Mouse (Mus musculus) hindbrain, embryonic 12.5 days (tissue): ENCODE measurements at regions not wholly inside any gene's neighbourhood (a gene's known extent, or its start where the extent isn't known, plus 50 kb on each side); places are given as distances from the start of the nearest gene placed in this dataset.

ENCODE experiments used
- ATAC-seq: fragments of 200-750 bp; cut with Nextera tagmentation; 2 replicates; pipeline ENCODE4 v1.8.0; 2017; ENCODE audit warnings: moderate TSS enrichment; ENCODE audit not compliant: low FRiP score
- H3K27ac ChIP-seq: fragments of 300-500 bp; sonication (generic); 2 replicates; pipeline ENCODE4 v1.5.1; 2016; ENCODE audit warnings: mild to moderate bottlenecking
- H3K27me3 ChIP-seq: fragments of 300-500 bp; sonication (generic); 2 replicates; pipeline ENCODE4 v1.6.1; 2016; ENCODE audit warnings: mild to moderate bottlenecking
- H3K36me3 ChIP-seq: fragments of 300-500 bp; sonication (generic); 2 replicates; pipeline ENCODE4 v1.6.1; 2016; ENCODE audit warnings: mild to moderate bottlenecking
- H3K4me1 ChIP-seq: fragments of 300-500 bp; sonication (generic); 2 replicates; pipeline ENCODE4 v1.6.1; 2016
- H3K4me2 ChIP-seq: fragments of 300-500 bp; sonication (generic); replicated peaks from 2 replicates; pipeline ENCODE4 v1.6.1; 2016; ENCODE audit warnings: mild to moderate bottlenecking
- H3K4me3 ChIP-seq: fragments of 300-500 bp; sonication (generic); 2 replicates; pipeline ENCODE4 v1.5.1; 2016; ENCODE audit warnings: mild to moderate bottlenecking
- H3K9ac ChIP-seq: fragments of 300-500 bp; sonication (generic); 2 replicates; pipeline ENCODE4 v1.6.1; 2016; ENCODE audit warnings: mild to moderate bottlenecking, moderate library complexity
- H3K9me3 ChIP-seq: fragments of 300-500 bp; sonication (generic); replicated peaks from 2 replicates; pipeline ENCODE4 v1.6.1; 2016; ENCODE audit warnings: mild to moderate bottlenecking
- WGBS: fragments of 180-500 bp; shearing (Covaris S2); methylation state at CpG from one replicate; pipeline ENCODE4 v1.1.7; 2016; 5-methylcytosine and 5-hydroxymethylcytosine counted together

- H3K9ac ChIP-seq, result no peak overlapping the region
- H3K4me1 ChIP-seq, result peaks cover 11% of the 10 kb centered on the region
- no peaks in the 10 kb centered on the region for H3K27me3 ChIP-seq
- H3K4me3 ChIP-seq, result no peak overlapping the region
- no peak overlapping the region for H3K27ac ChIP-seq
- WGBS, result 82% methylated on average over 2 of the region's 2 CpGs
- ATAC-seq, result no peak
- no peaks in the 10 kb centered on the region for H3K9me3 ChIP-seq
- no peak overlapping the region for H3K4me2 ChIP-seq
- H3K36me3 ChIP-seq, result no peaks in the 10 kb centered on the region
Observed at GRCm38 (mm10) chr4:105358725-105359124, 201.6 kb downstream of the Plpp3 start.

GRCm38 (mm10) chr4:105364496-105364895 lies 207.3 kb downstream of the Plpp3 start:
- Histone ChIP-seq H3K4me1 (no peaks in the 10 kb centered on the region), H3K4me3 (no peak overlapping the region), H3K27me3 (no peaks in the 10 kb centered on the region), H3K9me3 (no peaks in the 10 kb centered on the region), H3K27ac (no peak overlapping the region), H3K9ac (no peak overlapping the region), H3K4me2 (no peak overlapping the region), H3K36me3 (no peaks in the 10 kb centered on the region)
- 79% methylated on average over 6 of the region's 6 CpGs for WGBS
- no peak for ATAC-seq

- Histone ChIP-seq H3K27me3 (no peaks in the 10 kb centered on the region), H3K9ac (no peak overlapping the region), H3K36me3 (no peaks in the 10 kb centered on the region), H3K9me3 (no peaks in the 10 kb centered on the region), H3K27ac (no peak overlapping the region), H3K4me3 (no peak overlapping the region), H3K4me2 (no peak overlapping the region), H3K4me1 (no peaks in the 10 kb centered on the region)
- ATAC-seq, result no peak
- 73% methylated on average over 5 of the region's 5 CpGs for WGBS
Observed at GRCm38 (mm10) chr4:105365076-105365475, 207.9 kb downstream of the Plpp3 start.

- Histone ChIP-seq H3K4me2 (no peak overlapping the region), H3K9me3 (no peaks in the 10 kb centered on the region), H3K4me3 (no peak overlapping the region), H3K9ac (no peak overlapping the region), H3K36me3 (no peaks in the 10 kb centered on the region), H3K27ac (peak overlapping the region; percentile 35; the same call in 1 of the 2 replicates), H3K4me1 (peaks cover 13% of the 10 kb centered on the region), H3K27me3 (no peaks in the 10 kb centered on the region)
- ATAC-seq, result no peak
- WGBS, result 34% methylated on average over 5 of the region's 5 CpGs
Observed at GRCm38 (mm10) chr4:105376591-105376990, 219.4 kb downstream of the Plpp3 start.

GRCm38 (mm10) chr4:105377469-105378187 lies 220.5 kb downstream of the Plpp3 start:
- ATAC-seq, result no peak
- no peak overlapping the region for H3K4me3 ChIP-seq
- no peaks in the 10 kb centered on the region for H3K9me3 ChIP-seq
- H3K27me3 ChIP-seq, result no peaks in the 10 kb centered on the region
- peak overlapping the region; percentile 35; the same call in 1 of the 2 replicates for H3K27ac ChIP-seq
- no peaks in the 10 kb centered on the region for H3K36me3 ChIP-seq
- H3K4me1 ChIP-seq, result peaks cover 13% of the 10 kb centered on the region
- H3K4me2 ChIP-seq, result no peak overlapping the region
- H3K9ac ChIP-seq, result no peak overlapping the region
- 49% methylated on average over 11 of the region's 11 CpGs for WGBS

- no peaks in the 10 kb centered on the region for H3K9me3 ChIP-seq
- no peak overlapping the region for H3K9ac ChIP-seq
- 64% methylated on average over 3 of the region's 3 CpGs for WGBS
- no peaks in the 10 kb centered on the region for H3K36me3 ChIP-seq
- H3K27ac ChIP-seq, result no peak overlapping the region
- H3K27me3 ChIP-seq, result no peaks in the 10 kb centered on the region
- H3K4me2 ChIP-seq, result no peak overlapping the region
- no peak for ATAC-seq
- H3K4me1 ChIP-seq, result no peaks in the 10 kb centered on the region
- no peak overlapping the region for H3K4me3 ChIP-seq
Observed at GRCm38 (mm10) chr4:105384826-105385225, 227.7 kb downstream of the Plpp3 start.

- ATAC-seq, result no peak
- no peak overlapping the region for H3K4me2 ChIP-seq
- H3K27me3 ChIP-seq, result no peaks in the 10 kb centered on the region
- H3K9ac ChIP-seq, result no peak overlapping the region
- no peaks in the 10 kb centered on the region for H3K4me1 ChIP-seq
- WGBS, result 89% methylated on average over 5 of the region's 5 CpGs
- no peaks in the 10 kb centered on the region for H3K9me3 ChIP-seq
- H3K36me3 ChIP-seq, result no peaks in the 10 kb centered on the region
- H3K27ac ChIP-seq, result no peak overlapping the region
- H3K4me3 ChIP-seq, result no peak overlapping the region
Observed at GRCm38 (mm10) chr4:105385481-105385880, 228.3 kb downstream of the Plpp3 start.

- Histone ChIP-seq H3K4me3 (no peak overlapping the region), H3K9me3 (no peaks in the 10 kb centered on the region), H3K9ac (no peak overlapping the region), H3K27me3 (no peaks in the 10 kb centered on the region), H3K27ac (no peak overlapping the region), H3K4me1 (no peaks in the 10 kb centered on the region), H3K36me3 (no peaks in the 10 kb centered on the region), H3K4me2 (no peak overlapping the region)
- no peak for ATAC-seq
- WGBS, result 30% methylated on average over 5 of the region's 5 CpGs
Observed at GRCm38 (mm10) chr4:105390378-105390777, 233.2 kb downstream of the Plpp3 start.

GRCm38 (mm10) chr4:105394366-105394765 lies 237.2 kb downstream of the Plpp3 start:
- Histone ChIP-seq H3K9ac (no peak overlapping the region), H3K4me1 (no peaks in the 10 kb centered on the region), H3K27me3 (no peaks in the 10 kb centered on the region), H3K9me3 (no peaks in the 10 kb centered on the region), H3K27ac (no peak overlapping the region), H3K36me3 (no peaks in the 10 kb centered on the region), H3K4me2 (no peak overlapping the region), H3K4me3 (no peak overlapping the region)
- ATAC-seq, result no peak
- WGBS, result 62% methylated on average over 1 of the region's 1 CpGs

- no peak overlapping the region for H3K4me3 ChIP-seq
- H3K27ac ChIP-seq, result no peak overlapping the region
- 85% methylated on average over 2 of the region's 2 CpGs for WGBS
- H3K36me3 ChIP-seq, result no peaks in the 10 kb centered on the region
- ATAC-seq, result no peak
- H3K4me2 ChIP-seq, result no peak overlapping the region
- H3K27me3 ChIP-seq, result no peaks in the 10 kb centered on the region
- H3K9me3 ChIP-seq, result no peaks in the 10 kb centered on the region
- H3K9ac ChIP-seq, result no peak overlapping the region
- no peaks in the 10 kb centered on the region for H3K4me1 ChIP-seq
Observed at GRCm38 (mm10) chr4:105397451-105397850, 240.3 kb downstream of the Plpp3 start.

- ATAC-seq, result no peak
- Histone ChIP-seq H3K4me3 (no peak overlapping the region), H3K9ac (no peak overlapping the region), H3K4me1 (peaks cover 4% of the 10 kb centered on the region), H3K36me3 (no peaks in the 10 kb centered on the region), H3K27me3 (no peaks in the 10 kb centered on the region), H3K9me3 (no peaks in the 10 kb centered on the region), H3K27ac (no peak overlapping the region), H3K4me2 (no peak overlapping the region)
- 72% methylated on average over 3 of the region's 3 CpGs for WGBS
Observed at GRCm38 (mm10) chr4:105402021-105402420, 244.9 kb downstream of the Plpp3 start.

GRCm38 (mm10) chr4:105403169-105403568 lies 246.0 kb downstream of the Plpp3 start:
- no peaks in the 10 kb centered on the region for H3K36me3 ChIP-seq
- H3K27me3 ChIP-seq, result no peaks in the 10 kb centered on the region
- H3K4me3 ChIP-seq, result no peak overlapping the region
- no peak overlapping the region for H3K27ac ChIP-seq
- H3K4me1 ChIP-seq, result peaks cover 5% of the 10 kb centered on the region
- H3K4me2 ChIP-seq, result no peak overlapping the region
- no peak for ATAC-seq
- H3K9ac ChIP-seq, result no peak overlapping the region
- H3K9me3 ChIP-seq, result no peaks in the 10 kb centered on the region
- WGBS, result 61% methylated on average over 3 of the region's 3 CpGs

- Histone ChIP-seq H3K9me3 (no peaks in the 10 kb centered on the region), H3K4me1 (peaks cover 5% of the 10 kb centered on the region), H3K4me3 (no peak overlapping the region), H3K27me3 (no peaks in the 10 kb centered on the region), H3K4me2 (no peak overlapping the region), H3K9ac (no peak overlapping the region), H3K27ac (no peak overlapping the region), H3K36me3 (no peaks in the 10 kb centered on the region)
- 89% methylated on average over 6 of the region's 6 CpGs for WGBS
- no peak for ATAC-seq
Observed at GRCm38 (mm10) chr4:105403686-105404085, 246.5 kb downstream of the Plpp3 start.
